Mouse (Mus musculus): Measurements from ENCODE around the gene Tor2a.

GRCm38 (mm10) chr2:32712586-32712933 lies 44.5 kb upstream of the Tor2a start:
- TF ChIP-seq CTCF (IDR thresholded peaks at IDR 0.05; ENCODE audit: borderline replicate concordance, insufficient read depth, low read depth, low read length), result no peak
- no peak; the same call in 1 of the 2 replicates for TF ChIP-seq POLR2A (IDR thresholded peaks at IDR 0.05; ENCODE audit: borderline replicate concordance, insufficient read depth, low read length)

Data from cerebellum, adult 2 months (tissue).